Mouse (Mus musculus): ENCODE measurements around the gene Gm45140. TPM values are rescaled to one million over a fixed set of nuclear protein-coding genes. Genes with fewer than 3 reads are reported as not detected.

Gm45140 gene
- polyA plus RNA-seq, 1 experiment from 2014 or later = 2.3 TPM

- 76% methylated on average over 4 of the region's 4 CpGs for WGBS
- no peak overlapping the region for H3K27ac ChIP-seq
- no peak overlapping the region for H3K4me3 ChIP-seq
- no peaks in the 10 kb centered on the region for H3K27me3 ChIP-seq (ENCODE audit: insufficient read depth, poor library complexity, severe bottlenecking)
- DNase-seq (ENCODE audit: low spot score) = no peak
- peaks cover 19% of the 10 kb centered on the region for H3K4me1 ChIP-seq
- H3K9me3 ChIP-seq = no peaks in the 10 kb centered on the region
- H3K36me3 ChIP-seq = no peaks in the 10 kb centered on the region
Observed at GRCm38 (mm10) chr6:87807735-87808440, 27.7 kb downstream of the Gm45140 start.

GRCm38 (mm10) chr6:87806857-87807256, 28.7 kb downstream of the Gm45140 start:
- Histone ChIP-seq H3K9me3 (no peaks in the 10 kb centered on the region), H3K36me3 (no peaks in the 10 kb centered on the region), H3K27me3 (ENCODE audit: insufficient read depth, poor library complexity, severe bottlenecking) (no peaks in the 10 kb centered on the region), H3K27ac (peak overlapping the region; percentile 18; the same call in 1 of the 2 replicates), H3K4me3 (no peak overlapping the region), H3K4me1 (peaks cover 13% of the 10 kb centered on the region)
- no peak for DNase-seq (ENCODE audit: low spot score)
- WGBS = 51% methylated on average over 2 of the region's 2 CpGs

GRCm38 (mm10) chr6:87806028-87806427, 29.6 kb downstream of the Gm45140 start:
- no peak overlapping the region for H3K4me3 ChIP-seq
- H3K27me3 ChIP-seq (ENCODE audit: insufficient read depth, poor library complexity, severe bottlenecking) = no peaks in the 10 kb centered on the region
- H3K36me3 ChIP-seq = no peaks in the 10 kb centered on the region
- H3K9me3 ChIP-seq = no peaks in the 10 kb centered on the region
- 68% methylated on average over 2 of the region's 2 CpGs for WGBS
- H3K27ac ChIP-seq = no peak overlapping the region
- H3K4me1 ChIP-seq = peaks cover 15% of the 10 kb centered on the region
- peak; percentile 58 for DNase-seq (ENCODE audit: low spot score)

- Histone ChIP-seq H3K4me3 (no peak overlapping the region), H3K36me3 (no peaks in the 10 kb centered on the region), H3K27ac (no peak overlapping the region), H3K27me3 (ENCODE audit: insufficient read depth, poor library complexity, severe bottlenecking) (no peaks in the 10 kb centered on the region), H3K9me3 (no peaks in the 10 kb centered on the region), H3K4me1 (peaks cover 17% of the 10 kb centered on the region; the same call in 1 of the 2 replicates)
- DNase-seq (ENCODE audit: low spot score) = no peak
- 92% methylated on average over 7 of the region's 7 CpGs for WGBS
Observed at GRCm38 (mm10) chr6:87805448-87805847, 30.1 kb downstream of the Gm45140 start.

GRCm38 (mm10) chr6:87804886-87805285, 30.7 kb downstream of the Gm45140 start:
- Histone ChIP-seq H3K36me3 (no peaks in the 10 kb centered on the region), H3K27ac (no peak overlapping the region), H3K9me3 (no peaks in the 10 kb centered on the region), H3K27me3 (ENCODE audit: insufficient read depth, poor library complexity, severe bottlenecking) (no peaks in the 10 kb centered on the region), H3K4me3 (no peak overlapping the region), H3K4me1 (peaks cover 20% of the 10 kb centered on the region)
- WGBS = 83% methylated on average over 7 of the region's 7 CpGs
- no peak for DNase-seq (ENCODE audit: low spot score)

GRCm38 (mm10) chr6:87804036-87804435, 31.6 kb downstream of the Gm45140 start:
- 77% methylated on average over 1 of the region's 1 CpGs for WGBS

GRCm38 (mm10) chr6:87802462-87802861, 33.1 kb downstream of the Gm45140 start:
- no peak overlapping the region for H3K27ac ChIP-seq
- no peaks in the 10 kb centered on the region for H3K27me3 ChIP-seq (ENCODE audit: insufficient read depth, poor library complexity, severe bottlenecking)
- 83% methylated on average over 7 of the region's 7 CpGs for WGBS
- no peaks in the 10 kb centered on the region for H3K9me3 ChIP-seq
- no peak overlapping the region for H3K4me3 ChIP-seq
- DNase-seq (ENCODE audit: low spot score) = no peak
- no peaks in the 10 kb centered on the region for H3K36me3 ChIP-seq
- H3K4me1 ChIP-seq = peaks cover 30% of the 10 kb centered on the region

More at GRCm38 (mm10) chr6:87804036-87804435, 31.6 kb downstream of the Gm45140 start:
- Histone ChIP-seq H3K27ac (no peak overlapping the region), H3K4me3 (no peak overlapping the region), H3K36me3 (no peaks in the 10 kb centered on the region), H3K9me3 (no peaks in the 10 kb centered on the region), H3K27me3 (ENCODE audit: insufficient read depth, poor library complexity, severe bottlenecking) (no peaks in the 10 kb centered on the region), H3K4me1 (peaks cover 24% of the 10 kb centered on the region)
- DNase-seq (ENCODE audit: low spot score) = no peak

GRCm38 (mm10) chr6:87799576-87799975, 36.0 kb downstream of the Gm45140 start:
- Histone ChIP-seq H3K27me3 (ENCODE audit: insufficient read depth, poor library complexity, severe bottlenecking) (no peaks in the 10 kb centered on the region), H3K36me3 (no peaks in the 10 kb centered on the region), H3K27ac (no peak overlapping the region), H3K4me3 (no peak overlapping the region), H3K9me3 (no peaks in the 10 kb centered on the region), H3K4me1 (peaks cover 23% of the 10 kb centered on the region)
- no peak for DNase-seq (ENCODE audit: low spot score)
- 72% methylated on average over 6 of the region's 6 CpGs for WGBS

- Histone ChIP-seq H3K27ac (no peak overlapping the region), H3K36me3 (peaks cover 4% of the 10 kb centered on the region; the same call in 1 of the 2 replicates), H3K9me3 (no peaks in the 10 kb centered on the region), H3K4me1 (peaks cover 29% of the 10 kb centered on the region), H3K27me3 (ENCODE audit: insufficient read depth, poor library complexity, severe bottlenecking) (no peaks in the 10 kb centered on the region), H3K4me3 (no peak overlapping the region)
- no peak for DNase-seq (ENCODE audit: low spot score)
- 32% methylated on average over 2 of the region's 2 CpGs for WGBS
Observed at GRCm38 (mm10) chr6:87797321-87797720, 38.3 kb downstream of the Gm45140 start.

- no peak overlapping the region for H3K27ac ChIP-seq
- no peaks in the 10 kb centered on the region for H3K27me3 ChIP-seq (ENCODE audit: insufficient read depth, poor library complexity, severe bottlenecking)
Observed at GRCm38 (mm10) chr6:87796251-87796880, 39.2 kb downstream of the Gm45140 start.

GRCm38 (mm10) chr6:87795385-87796150, 40.0 kb downstream of the Gm45140 start:
- 68% methylated on average over 6 of the region's 6 CpGs for WGBS
- Histone ChIP-seq H3K36me3 (peaks cover 9% of the 10 kb centered on the region; the same call in 1 of the 2 replicates), H3K27ac (no peak overlapping the region), H3K4me3 (no peak overlapping the region), H3K27me3 (ENCODE audit: insufficient read depth, poor library complexity, severe bottlenecking) (no peaks in the 10 kb centered on the region), H3K9me3 (no peaks in the 10 kb centered on the region), H3K4me1 (peaks cover 35% of the 10 kb centered on the region)
- no peak for DNase-seq (ENCODE audit: low spot score)

More at GRCm38 (mm10) chr6:87796251-87796880, 39.2 kb downstream of the Gm45140 start:
- peaks cover 9% of the 10 kb centered on the region; the same call in 1 of the 2 replicates for H3K36me3 ChIP-seq
- H3K4me3 ChIP-seq = no peak overlapping the region
- peaks cover 31% of the 10 kb centered on the region for H3K4me1 ChIP-seq
- 81% methylated on average over 6 of the region's 6 CpGs for WGBS
- DNase-seq (ENCODE audit: low spot score) = no peak
- no peaks in the 10 kb centered on the region for H3K9me3 ChIP-seq

- H3K4me3 ChIP-seq = no peak overlapping the region
- H3K27me3 ChIP-seq (ENCODE audit: insufficient read depth, poor library complexity, severe bottlenecking) = no peaks in the 10 kb centered on the region
- peaks cover 39% of the 10 kb centered on the region for H3K4me1 ChIP-seq
- no peak overlapping the region for H3K27ac ChIP-seq
- H3K9me3 ChIP-seq = no peaks in the 10 kb centered on the region
- 86% methylated on average over 10 of the region's 10 CpGs for WGBS
- peaks cover 9% of the 10 kb centered on the region; the same call in 1 of the 2 replicates for H3K36me3 ChIP-seq
- no peak for DNase-seq (ENCODE audit: low spot score)
Observed at GRCm38 (mm10) chr6:87793821-87794510, 41.6 kb downstream of the Gm45140 start.

Measured in heart, embryonic 10.5 days (tissue).